Mouse (Mus musculus): ENCODE measurements around the gene Hinfp. TPM values are rescaled to one million over a fixed set of nuclear protein-coding genes. Genes with fewer than 3 reads are reported as not detected.
A peak's percentile ranks its signal among the peaks of the same experiment; 100 is the strongest.
"Not testable (repeated sequence)": the region's sequence is repeated elsewhere in the genome, so short reads cannot be mapped to it uniquely, and the experiment has no call there.

The Hinfp gene
- total RNA-seq, 2 experiments from 2014 or later: 6.3 to 6.8 TPM

DNA sequence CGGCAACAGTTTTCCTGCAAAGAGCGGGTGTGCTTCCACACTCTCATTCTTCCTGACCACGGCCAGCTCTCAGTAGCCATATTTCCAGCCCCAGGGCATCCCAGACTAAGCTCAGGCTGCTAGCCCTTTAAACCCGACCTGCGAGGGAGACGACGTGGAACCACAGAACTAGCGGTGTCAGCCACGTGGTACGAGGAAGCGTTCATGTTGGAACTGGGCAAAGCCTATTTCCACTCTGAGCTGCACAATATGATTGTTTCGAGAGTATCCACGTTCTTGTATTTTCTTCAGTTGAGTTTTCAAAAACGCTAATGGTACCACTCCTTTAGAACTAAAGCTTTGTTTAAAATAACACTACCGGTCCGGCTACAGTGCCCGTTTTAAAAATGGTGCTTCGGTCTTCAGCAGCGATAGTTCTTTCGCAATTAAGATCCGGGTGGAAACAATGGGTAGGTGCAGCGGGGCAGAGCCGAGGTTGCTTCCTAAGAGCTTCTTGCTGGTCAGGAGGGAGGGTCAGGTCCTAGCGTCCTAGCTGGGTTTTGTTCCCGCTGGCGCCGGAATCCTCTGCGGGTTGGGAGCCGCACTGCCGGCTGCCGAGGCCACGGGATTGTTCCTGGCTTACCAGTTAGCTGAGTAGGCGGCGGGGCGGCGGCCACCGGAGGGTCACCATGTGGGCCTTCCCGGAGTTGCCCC is 21.0 kb upstream of the Hinfp start:
- Histone ChIP-seq H3K4me3 (peak overlapping the region; percentile 88), H3K27ac (peak overlapping the region; percentile 95)
- TF ChIP-seq CTCF (IDR thresholded peaks at IDR 0.05): no peak
- intact Hi-C loops (cut with DNase I): no loop called here
- peak; percentile 90 for DNase-seq

DNA sequence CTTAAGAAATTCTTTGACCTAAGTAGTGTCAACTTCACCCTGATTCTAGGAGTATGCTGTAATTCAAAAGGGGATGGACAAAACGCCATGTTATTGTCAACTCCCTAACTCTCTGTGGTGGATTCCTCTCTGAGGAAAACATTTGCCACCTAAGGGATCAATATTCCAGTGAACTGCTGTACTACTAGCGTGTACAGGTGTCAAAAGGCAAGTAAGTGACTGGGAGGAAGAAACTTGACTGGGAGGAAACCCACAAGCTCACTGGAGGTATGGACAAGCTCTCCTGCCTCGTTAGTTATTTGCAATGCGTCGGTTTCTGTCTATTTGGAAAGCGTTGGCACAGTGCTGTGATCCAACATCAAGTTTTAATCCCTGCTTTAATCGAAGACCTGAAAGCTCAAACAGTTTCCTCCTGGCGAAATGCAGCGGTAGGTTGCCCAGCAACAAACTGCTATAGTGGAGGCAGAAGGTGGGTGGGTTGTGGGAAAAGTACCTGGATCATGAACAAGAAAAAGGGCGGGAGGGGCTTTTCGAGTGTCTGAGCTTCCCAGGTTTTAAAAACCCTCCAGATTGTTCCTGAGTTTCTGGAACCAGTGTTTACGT is 20.4 kb upstream of the Hinfp start, which contains the start of gene Dpagt1:
Dpagt1 (plus strand) TSS at position 252 of the 603 bp plus-strand sequence.
- DNase-seq: no peak
- intact Hi-C loops (cut with DNase I): no loop called here
- no peak for TF ChIP-seq CTCF (IDR thresholded peaks at IDR 0.05)
- peak within 1 kb of the TSS; percentile 88 for H3K4me3 ChIP-seq
- H3K27ac ChIP-seq: peak within 1 kb of the TSS; percentile 95

DNA sequence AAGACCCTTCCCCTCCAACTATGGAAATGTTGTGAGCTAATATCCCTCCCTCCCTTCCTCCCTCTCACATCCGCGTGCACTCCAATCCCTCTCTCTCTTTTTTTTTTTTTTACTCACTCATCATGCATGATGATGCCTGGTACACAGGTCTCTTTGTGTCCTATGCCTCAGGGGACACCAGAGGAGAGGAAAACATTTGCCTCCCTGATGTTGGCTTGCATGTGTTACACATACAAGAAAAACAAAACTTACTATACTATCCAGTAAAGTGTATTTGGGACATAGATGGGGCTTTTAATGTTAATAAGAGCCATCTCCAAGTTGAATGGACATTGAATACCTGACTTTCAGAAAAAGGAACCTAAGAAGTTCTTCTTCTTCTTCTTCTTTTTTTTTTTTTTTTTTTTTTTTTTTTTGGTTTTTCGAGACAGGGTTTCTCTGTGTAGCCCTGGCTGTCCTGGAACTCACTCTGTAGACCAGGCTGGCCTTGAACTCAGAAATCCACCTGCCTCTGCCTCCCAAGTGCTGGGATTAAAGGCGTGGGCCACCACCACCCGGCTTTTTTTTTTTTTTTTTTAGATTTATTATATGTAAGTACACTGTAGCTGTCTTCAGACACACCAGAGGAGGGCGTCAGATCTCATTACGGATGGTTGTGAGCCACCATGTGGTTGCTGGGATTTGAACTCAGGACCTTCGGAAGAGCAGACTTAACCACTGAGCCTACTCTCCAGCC is 19.7 kb upstream of the Hinfp start:
- intact Hi-C loops (cut with DNase I); DNase-seq: not testable (repeated sequence)
- Histone ChIP-seq H3K4me3 (peak overlapping the region; percentile 88; the same call in 1 of the 2 replicates), H3K27ac (peak overlapping the region; percentile 95)

DNA sequence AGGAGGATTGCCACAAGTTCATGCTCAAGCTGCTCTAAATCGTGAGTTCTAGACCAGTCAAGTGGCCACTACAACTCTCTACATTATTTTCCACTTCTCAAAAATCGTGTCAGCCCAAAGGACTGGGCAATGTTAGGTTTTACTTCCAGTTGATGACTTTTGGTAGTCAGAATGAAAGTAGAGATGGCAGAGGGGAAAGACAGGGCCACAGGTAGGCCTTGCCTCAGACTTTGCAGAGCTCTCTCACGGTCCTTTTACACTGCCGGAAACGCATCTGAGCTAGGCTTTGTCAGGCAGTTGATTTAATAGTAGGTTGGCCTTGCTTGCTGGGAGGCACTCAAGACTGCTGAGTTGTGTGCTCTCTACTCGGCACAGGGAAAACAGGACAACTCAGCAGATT is 18.7 kb upstream of the Hinfp start:
- Histone ChIP-seq H3K4me3 (no peak overlapping the region), H3K27ac (no peak overlapping the region)
- intact Hi-C loops (cut with DNase I): no loop called here
- TF ChIP-seq CTCF (IDR thresholded peaks at IDR 0.05): no peak
- no peak for DNase-seq

DNA sequence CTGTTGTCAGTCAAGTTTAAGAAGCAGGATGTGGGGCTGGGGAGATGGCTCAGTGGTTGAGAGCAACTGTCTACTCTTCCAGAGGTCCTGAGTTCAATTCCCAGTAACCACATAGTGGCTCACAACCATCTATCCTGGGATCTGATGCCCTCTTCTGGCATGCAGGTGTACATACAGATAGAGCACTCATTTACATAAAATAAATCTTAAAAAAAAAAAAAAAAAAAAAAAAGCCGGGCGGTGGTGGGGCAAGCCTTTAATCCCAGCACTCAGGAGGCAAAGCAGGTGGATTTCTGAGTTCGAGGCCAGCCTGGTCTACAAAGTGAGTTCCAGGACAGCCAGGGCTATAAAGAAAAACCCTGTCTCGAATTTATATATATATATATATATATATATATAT is 18.2 kb upstream of the Hinfp start:
- H3K4me3 ChIP-seq; DNase-seq; H3K27ac ChIP-seq; intact Hi-C loops (cut with DNase I): not testable (repeated sequence)
- TF ChIP-seq CTCF (IDR thresholded peaks at IDR 0.05): 0 out of 2 replicates have a peak, but pooled peaks have one; percentile 9

DNA sequence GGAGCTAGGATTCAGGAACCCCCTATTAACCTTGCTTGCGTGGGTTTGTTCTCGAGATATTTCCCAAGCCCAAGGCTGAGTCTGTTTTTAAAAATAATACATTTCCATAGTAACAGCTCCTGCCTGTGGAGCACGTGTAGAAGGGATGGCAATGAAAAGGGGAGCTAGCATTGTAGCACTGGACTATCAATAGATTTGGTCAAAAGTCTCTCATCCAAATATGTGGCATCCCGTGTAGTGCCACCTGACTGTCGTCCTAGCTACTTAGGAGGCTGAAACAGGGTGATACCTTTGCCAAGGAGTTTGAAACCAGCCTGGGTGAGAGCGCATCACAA is 15.3 kb upstream of the Hinfp start:
- no peak for DNase-seq
- intact Hi-C loops (cut with DNase I): loop anchor here (1.0 kb wide), 1 partner anchor 14 kb away; the partner anchor contains the start of gene H2afx
- Histone ChIP-seq H3K4me3 (peak overlapping the region; percentile 100), H3K27ac (peak overlapping the region; percentile 93)
- no peak for TF ChIP-seq CTCF (IDR thresholded peaks at IDR 0.05)

DNA sequence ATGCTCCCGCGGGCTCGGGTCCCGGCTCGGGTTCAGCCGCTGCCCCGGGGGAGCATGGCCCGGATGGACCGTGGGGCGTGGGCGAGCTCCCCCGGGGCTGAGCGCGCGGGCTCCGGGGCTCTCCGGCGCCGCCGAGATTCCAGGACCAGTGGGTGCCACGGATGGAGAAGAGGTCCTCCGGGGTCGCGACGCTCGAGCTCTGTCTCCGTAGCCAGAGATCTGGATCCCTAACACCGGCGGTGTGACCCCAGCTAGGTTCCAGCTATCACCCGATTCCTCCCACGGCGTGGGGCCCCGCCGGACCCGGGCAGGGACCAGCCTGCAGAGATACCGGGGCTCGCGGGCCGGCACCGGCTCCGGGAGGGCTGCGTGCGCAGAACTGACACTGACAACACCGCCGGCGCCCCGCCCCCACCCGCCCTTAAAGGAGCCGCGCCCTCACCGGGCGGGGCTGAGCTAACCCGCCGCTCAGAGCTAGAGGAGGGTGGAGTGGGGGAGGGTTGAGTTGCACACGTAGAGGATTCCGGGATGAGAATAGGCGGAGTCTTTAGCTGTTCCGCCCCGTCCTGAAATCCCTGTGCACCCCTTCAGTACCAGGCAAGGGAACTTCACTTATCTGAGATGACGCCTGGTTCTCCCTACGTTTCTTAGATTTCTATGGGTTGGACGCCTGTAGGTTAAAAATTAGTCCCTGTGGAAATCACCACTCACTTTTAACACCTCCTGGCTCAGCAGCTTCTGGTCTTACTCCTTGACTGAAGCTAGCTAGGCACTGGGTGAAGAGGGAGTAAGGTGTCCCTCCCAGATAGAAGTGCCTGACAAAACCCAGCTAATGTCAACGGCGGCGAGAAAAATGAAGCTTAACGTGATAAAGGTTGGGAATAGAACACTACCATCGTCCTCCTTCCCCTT is 14.7 kb upstream of the Hinfp start, which contains the start of gene C2cd2l:
C2cd2l (minus strand) TSS at position 399 of the 912 bp plus-strand sequence.
- intact Hi-C loops (cut with DNase I): loop anchor here (1.0 kb wide), 1 partner anchor 14 kb away; the partner anchor contains the start of gene H2afx
- Histone ChIP-seq H3K4me3 (peak within 1 kb of the TSS; percentile 100), H3K27ac (peak within 1 kb of the TSS; percentile 93)
- DNase-seq: peak; percentile 94
- no peak for TF ChIP-seq CTCF (IDR thresholded peaks at IDR 0.05)

DNA sequence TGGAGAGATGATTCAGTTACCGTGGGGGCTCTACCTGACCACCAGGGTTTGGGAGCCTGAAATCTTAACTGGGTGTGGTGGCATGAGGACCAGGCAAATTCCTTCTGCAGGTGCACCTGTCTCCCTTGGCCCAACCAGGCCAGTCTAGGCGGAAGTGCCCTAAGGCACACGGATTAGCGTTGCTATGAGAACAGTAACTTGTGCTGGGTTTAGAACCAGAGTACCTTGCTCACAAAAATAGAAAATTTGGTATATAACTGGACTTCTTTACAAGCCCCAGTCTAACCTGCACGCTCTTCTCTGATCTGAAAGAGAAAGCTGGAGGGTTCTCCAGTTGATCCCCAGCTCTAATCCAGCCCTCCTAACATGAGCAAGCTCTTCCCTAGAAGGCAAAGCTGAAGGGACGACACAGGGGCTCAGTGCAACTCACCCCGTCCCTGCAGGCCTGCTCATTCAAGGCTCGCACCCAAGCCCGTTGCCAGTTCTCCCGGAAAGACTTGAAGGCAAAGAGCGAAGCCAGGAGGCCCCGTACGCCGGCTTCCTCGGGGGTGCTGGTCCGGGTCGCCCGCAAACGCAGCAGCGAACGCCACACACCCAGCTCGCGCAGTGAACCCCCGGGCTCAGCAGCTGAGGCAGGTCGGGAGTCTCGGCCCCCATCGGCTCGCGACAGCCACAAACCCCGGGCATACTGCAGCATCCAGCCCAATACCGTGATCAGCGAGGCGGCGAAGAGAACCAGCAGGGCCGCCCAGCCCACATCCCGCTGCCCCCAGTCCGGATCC is 13.8 kb upstream of the Hinfp start:
- no peak for TF ChIP-seq CTCF (IDR thresholded peaks at IDR 0.05)
- intact Hi-C loops (cut with DNase I): no loop called here
- peak; percentile 56 for DNase-seq
- Histone ChIP-seq H3K4me3 (peak overlapping the region; percentile 100), H3K27ac (peak overlapping the region; percentile 93)

DNA sequence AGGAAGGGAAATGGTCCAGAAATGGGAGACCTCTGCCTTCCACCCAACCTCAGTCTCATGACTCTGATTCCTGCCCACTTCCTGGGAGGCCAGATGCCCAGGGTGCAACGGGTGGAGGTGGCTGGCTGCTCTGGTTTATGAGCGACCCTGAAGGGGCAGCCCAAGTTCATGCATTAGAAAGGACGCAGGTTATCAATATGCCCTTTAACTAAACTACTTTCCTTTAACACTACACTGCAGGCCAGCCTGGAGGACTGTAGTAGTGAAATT is 13.3 kb upstream of the Hinfp start:
- DNase-seq: no peak
- TF ChIP-seq CTCF (IDR thresholded peaks at IDR 0.05): no peak
- H3K27ac ChIP-seq: peak overlapping the region; percentile 93
- peak overlapping the region; percentile 100 for H3K4me3 ChIP-seq
- intact Hi-C loops (cut with DNase I): no loop called here

DNA sequence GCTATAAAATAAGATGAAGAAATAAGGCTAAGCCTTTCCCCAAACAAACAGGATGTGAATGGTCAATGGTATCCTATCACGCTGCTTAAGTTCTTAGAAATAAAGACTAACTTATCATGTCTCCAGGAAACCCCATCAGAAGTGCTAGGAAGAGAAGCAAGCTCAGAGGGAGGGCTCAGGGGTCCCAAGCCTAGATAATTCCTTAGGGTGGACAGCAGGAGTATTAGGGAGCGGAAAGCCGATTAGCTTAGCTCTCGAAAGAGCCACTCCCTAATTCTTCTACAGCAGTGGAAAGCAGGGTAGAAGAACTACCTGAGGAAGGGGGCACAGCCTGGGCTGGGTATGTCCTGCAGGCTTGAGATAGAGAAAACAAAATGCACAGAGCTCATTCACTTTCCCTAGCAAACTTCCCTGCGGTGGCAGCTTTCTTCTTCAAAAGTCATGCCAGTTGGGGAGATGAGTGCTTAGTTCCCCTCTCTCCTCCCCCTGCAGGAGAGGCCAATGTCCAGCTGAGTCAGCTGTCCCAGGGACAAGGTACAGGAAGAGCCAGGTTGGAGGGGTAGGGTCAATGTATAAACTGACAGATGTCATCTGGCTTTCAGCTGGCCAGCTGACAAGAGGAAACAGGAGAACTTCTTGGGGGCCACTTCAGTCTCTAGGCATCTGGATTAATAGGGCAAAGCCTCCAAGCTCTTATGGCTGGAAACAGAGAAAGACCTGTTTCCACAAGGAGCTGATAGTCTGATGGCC is 12.8 kb upstream of the Hinfp start:
- TF ChIP-seq CTCF (IDR thresholded peaks at IDR 0.05): no peak
- no peak for DNase-seq
- Histone ChIP-seq H3K4me3 (peak overlapping the region; percentile 100), H3K27ac (peak overlapping the region; percentile 93)
- intact Hi-C loops (cut with DNase I): no loop called here

DNA sequence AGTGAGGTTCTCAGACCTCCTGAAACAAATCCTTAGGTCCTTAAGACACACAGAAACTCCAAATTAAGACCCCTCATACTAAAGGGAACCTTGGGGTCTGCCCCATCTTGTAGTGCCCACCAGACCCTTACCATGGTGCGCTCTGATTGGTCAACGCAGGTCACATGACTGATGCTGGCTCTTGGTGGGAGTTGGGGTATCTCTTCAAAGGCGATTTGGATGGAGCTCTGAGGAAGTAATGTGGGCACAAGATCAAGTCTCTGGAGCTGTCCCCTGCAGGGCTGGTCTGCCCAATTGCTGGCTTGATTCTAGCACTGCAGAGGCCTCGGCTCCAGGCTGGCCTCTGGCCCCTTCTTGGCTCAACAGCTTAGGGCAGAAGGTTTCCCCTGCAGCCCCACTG is 12.0 kb upstream of the Hinfp start:
- peak overlapping the region; percentile 93; the same call in 1 of the 2 replicates for H3K27ac ChIP-seq
- DNase-seq: no peak
- TF ChIP-seq CTCF (IDR thresholded peaks at IDR 0.05): no peak
- peak overlapping the region; percentile 100 for H3K4me3 ChIP-seq
- intact Hi-C loops (cut with DNase I): no loop called here

Measured in gastrocnemius, adult 2 months (tissue).